Mouse (Mus musculus) Patski (cell line): Measurements from ENCODE around the gene Slc25a47. TPM values are rescaled to one million over a fixed set of nuclear protein-coding genes. Genes with fewer than 3 reads are reported as not detected.

Experiments used
- ATAC-seq: fragments of 100-300 bp; one replicate; pipeline ENCODE4 v1.8.0; 2021
- CTCF ChIA-PET: fragments of 350-600 bp; sonication (Branson Sonifier 250); formaldehyde crosslinking; loops from one replicate; lab custom pipeline; 2022; ENCODE audit warnings: inconsistent platforms; lab: Charles Lee
- POLR2A ChIA-PET: fragments of 350-600 bp; sonication (Branson Sonifier 250); formaldehyde crosslinking; loops from one replicate; lab custom pipeline; 2022; ENCODE audit warnings: antibody characterized with exemption, inconsistent platforms; lab: Charles Lee
- DNase-seq: peaks from one replicate; pipeline ENCODE4 v3.0.0-alpha.2; 2011; ENCODE audit warnings: low read depth, low spot score
- H3K27me3 ChIP-seq: fragments of 371-371 bp; one replicate; pipeline ENCODE4 v1.5.1; 2021
- CTCF ChIP-seq: fragments of 100-300 bp; IDR thresholded peaks from one replicate; pipeline ENCODE4 v1.5.1; 2021
- in situ Hi-C: fragments of 300-500 bp; cut with MboI; formaldehyde crosslinking; loops from 3 replicates; pipeline ENCODE4 v1.11.1; 2018; ENCODE audit warnings: low pct_unique_long_range_greater_than_20kb, mixed read lengths
- polyA plus RNA-seq: library from polyadenylated mRNA; unstranded; gene quantifications from one replicate; pipeline ENCODE4 v1.2.3, GENCODE M21; 2021

The Slc25a47 gene
- polyA plus RNA-seq, 1 experiment from 2014 or later = 3.7 TPM

DNA sequence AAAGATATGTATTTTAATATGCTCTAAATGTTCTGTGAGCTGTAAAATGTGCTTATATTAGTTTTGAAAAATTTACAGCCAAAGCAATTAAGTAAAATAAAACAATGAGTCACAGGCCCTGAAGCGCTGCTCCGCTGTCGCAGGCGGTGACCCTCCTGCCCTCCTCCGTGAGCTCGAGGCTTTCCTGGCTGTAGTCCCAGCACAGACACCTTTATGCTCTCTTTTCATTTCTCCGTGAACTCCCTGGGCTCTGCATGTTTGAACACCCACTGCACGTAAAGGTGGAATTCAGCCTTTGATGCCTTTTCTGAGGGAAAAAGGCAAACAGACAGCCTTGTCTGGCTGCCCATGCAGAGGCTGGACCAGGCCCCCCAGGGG is 68.4 kb downstream of the Slc25a47 start:
- H3K27me3 ChIP-seq = no peaks in the 10 kb centered on the region
- in situ Hi-C loops = loop anchor here (5.0 kb wide), 3 partner anchors 413 to 1053 kb away; no protein-coding TSS in a partner anchor
- ATAC-seq (peak; percentile 59), DNase-seq (no peak)
- ChIA-PET CTCF (interaction anchor here (1.1 to 2.3 kb wide), 4 partner anchors 8 to 489 kb away, joined by 3 to 9 read pairs (median 4); no protein-coding TSS in a partner anchor), POLR2A (no interaction called here)
- no peak for TF ChIP-seq CTCF

DNA sequence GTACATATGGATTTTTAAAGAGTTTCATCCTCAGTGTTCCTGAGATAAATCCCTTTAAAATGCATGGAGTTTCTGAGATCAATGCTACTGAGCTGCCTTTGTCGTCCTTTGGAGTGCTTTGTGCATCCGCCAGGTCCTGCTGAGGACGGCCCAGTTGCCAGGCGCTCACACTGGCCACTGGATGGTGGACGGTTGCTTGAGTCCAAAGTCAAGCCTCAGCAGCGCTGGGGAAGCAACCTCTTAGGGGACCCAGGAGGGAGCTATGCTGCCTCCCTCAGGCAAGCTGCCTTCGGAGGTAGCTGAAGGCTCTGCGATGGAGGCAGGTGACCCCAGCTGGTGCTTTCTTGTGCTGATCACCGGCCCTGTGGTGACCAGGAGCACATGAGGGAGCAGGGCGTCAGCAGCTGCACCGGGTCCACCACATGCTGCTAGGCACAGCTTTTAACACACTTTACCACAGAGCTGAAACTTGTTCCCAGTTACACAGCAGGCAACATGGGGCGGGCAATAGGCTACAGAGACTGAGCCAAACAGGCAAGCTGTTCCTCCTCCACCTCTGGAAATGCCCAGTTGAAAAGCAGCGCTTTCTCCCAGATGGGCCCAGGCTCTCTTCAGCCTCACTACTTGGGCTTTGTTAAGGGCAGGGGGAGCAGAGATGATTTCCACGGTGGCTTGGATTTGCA is 69.9 kb downstream of the Slc25a47 start:
- ATAC-seq (no peak), DNase-seq (no peak)
- ChIA-PET CTCF (interaction anchor here (1.5 kb wide), 1 partner anchor 9 kb away, joined by 4 read pairs; no protein-coding TSS in a partner anchor), POLR2A (no interaction called here)
- TF ChIP-seq CTCF = no peak
- in situ Hi-C loops = loop anchor here (5.0 kb wide), 2 partner anchors 37 to 87 kb away; no protein-coding TSS in a partner anchor
- no peaks in the 10 kb centered on the region for H3K27me3 ChIP-seq

DNA sequence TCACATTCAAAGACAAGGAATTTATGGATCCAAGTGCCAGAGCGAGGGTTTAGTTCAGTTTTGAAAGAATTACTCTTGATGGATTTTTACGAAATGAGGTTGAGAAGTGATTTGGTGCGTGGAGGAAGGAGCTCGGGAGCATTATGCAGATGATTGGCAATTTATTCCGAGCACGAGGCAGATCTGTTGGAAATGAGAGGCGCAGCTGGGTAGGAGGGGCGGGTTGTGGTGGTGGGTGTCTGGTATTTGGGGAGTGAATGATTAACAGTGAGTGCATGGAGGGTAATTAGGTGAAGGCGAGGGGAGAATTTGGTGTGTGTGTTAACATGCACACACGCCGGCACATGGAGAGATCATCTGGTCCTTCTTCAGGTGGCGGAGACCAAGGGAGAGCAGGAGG is 70.6 kb downstream of the Slc25a47 start:
- POLR2A ChIA-PET = no interaction called here
- no peaks in the 10 kb centered on the region for H3K27me3 ChIP-seq
- TF ChIP-seq CTCF = no peak
- CTCF ChIA-PET = no interaction called here
- ATAC-seq (no peak), DNase-seq (no peak)
- in situ Hi-C loops = loop anchor here (5.0 kb wide), 2 partner anchors 36 to 86 kb away; no protein-coding TSS in a partner anchor

Other genes with a start within 250 kb of the Slc25a47 start
- gene Degs2, start 133.7 kb upstream of the Slc25a47 start, polyA plus RNA-seq = 0.54 TPM
- gene Yy1, start 43.1 kb upstream of the Slc25a47 start, polyA plus RNA-seq = 53.2 TPM
- gene Slc25a29, start 163 bp upstream of the Slc25a47 start, polyA plus RNA-seq = 11.8 TPM
- gene Wdr25, start 57.6 kb downstream of the Slc25a47 start, polyA plus RNA-seq = 7.5 TPM
- gene Wars, start 58.1 kb downstream of the Slc25a47 start, polyA plus RNA-seq = 77.1 TPM
- 0.28 TPM for gene Begain, start 232.2 kb downstream of the Slc25a47 start, polyA plus RNA-seq